Mouse (Mus musculus): ENCODE measurements around the gene Foxo6.

GRCm38 (mm10) chr4:120271208-120271607, 15.9 kb downstream of the Foxo6 start:
- TF ChIP-seq CTCF (IDR thresholded peaks at IDR 0.05; ENCODE audit: borderline replicate concordance, insufficient read depth, low read length) (no peak), POLR2A (IDR thresholded peaks at IDR 0.05; ENCODE audit: low read depth, low read length) (no peak)

All from embryonic fibroblast, embryonic 13.5 days (primary cell).